Mouse (Mus musculus): Measurements from ENCODE around the gene Fbxw10. TPM values are rescaled to one million over a fixed set of nuclear protein-coding genes. Genes with fewer than 3 reads are reported as not detected.

Gene Fbxw10
- polyA plus RNA-seq, 1 experiment = not detected

GRCm38 (mm10) chr11:62827911-62828310 is 19.0 kb upstream of the Fbxw10 start:
- H3K4me3 ChIP-seq = no peak overlapping the region
- H3K79me2 ChIP-seq (ENCODE audit: control insufficient read depth, insufficient read depth) = peaks cover 73% of the 10 kb centered on the region
- no peak overlapping the region for H3K4me2 ChIP-seq (ENCODE audit: low read depth)
- H3K36me3 ChIP-seq (ENCODE audit: control insufficient read depth, insufficient read depth) = peaks cover 47% of the 10 kb centered on the region
- no peak for TF ChIP-seq E2F4 (IDR thresholded peaks at IDR 0.05; ENCODE audit: insufficient read depth)
- TF ChIP-seq MYOG (IDR thresholded peaks at IDR 0.05; ENCODE audit: control insufficient read depth in 1 of 3, insufficient read depth in 1 of 3, insufficient read length in 2 of 3, low read depth in 2 of 3) = no peak
- no peak for TF ChIP-seq POLR2AphosphoS2 (IDR thresholded peaks at IDR 0.05; ENCODE audit: insufficient read length, low read depth)
- TF ChIP-seq SRF (IDR thresholded peaks at IDR 0.05; ENCODE audit: control insufficient read depth, insufficient read length, low read depth) = no peak
- TF ChIP-seq CEBPB (IDR thresholded peaks at IDR 0.05; ENCODE audit: insufficient read depth, poor library complexity, severe bottlenecking) = no peak
- no peak for TF ChIP-seq REST (IDR thresholded peaks at IDR 0.05; ENCODE audit: insufficient read depth, insufficient read length)
- no peak for TF ChIP-seq TCF3 (IDR thresholded peaks at IDR 0.05; ENCODE audit: insufficient read length, low read depth)
- TF ChIP-seq MYOD1 (IDR thresholded peaks at IDR 0.05; ENCODE audit: control insufficient read depth in 1 of 3, insufficient read length in 2 of 3, low read depth in 2 of 3) = no peak
- no peak for TF ChIP-seq TCF12 (IDR thresholded peaks at IDR 0.05; ENCODE audit: insufficient read depth, poor library complexity, severe bottlenecking)
- no peak overlapping the region for H3ac ChIP-seq (ENCODE audit: control insufficient read depth, insufficient read length)
- no peaks in the 10 kb centered on the region for H3K27me3 ChIP-seq (ENCODE audit: control insufficient read depth, insufficient read depth, insufficient read length)

GRCm38 (mm10) chr11:62830387-62830786 is 16.5 kb upstream of the Fbxw10 start:
- H3K4me2 ChIP-seq (ENCODE audit: low read depth) = no peak overlapping the region
- no peaks in the 10 kb centered on the region for H3K27me3 ChIP-seq (ENCODE audit: control insufficient read depth, insufficient read depth, insufficient read length)
- no peak overlapping the region for H3ac ChIP-seq (ENCODE audit: control insufficient read depth, insufficient read length)
- H3K79me2 ChIP-seq (ENCODE audit: control insufficient read depth, insufficient read depth) = peaks cover 48% of the 10 kb centered on the region
- peaks cover 58% of the 10 kb centered on the region for H3K36me3 ChIP-seq (ENCODE audit: control insufficient read depth, insufficient read depth)
- H3K4me3 ChIP-seq = no peak overlapping the region
- TF ChIP-seq POLR2A (IDR thresholded peaks at IDR 0.05; ENCODE audit: insufficient read length, low read depth) = no peak
- TF ChIP-seq REST (IDR thresholded peaks at IDR 0.05; ENCODE audit: insufficient read depth, insufficient read length) = no peak
- TF ChIP-seq POLR2AphosphoS2 (IDR thresholded peaks at IDR 0.05; ENCODE audit: insufficient read length, low read depth) = no peak
- TF ChIP-seq SRF (IDR thresholded peaks at IDR 0.05; ENCODE audit: control insufficient read depth, insufficient read length, low read depth) = no peak
- no peak for TF ChIP-seq E2F4 (IDR thresholded peaks at IDR 0.05; ENCODE audit: insufficient read depth)
- TF ChIP-seq MYOG (IDR thresholded peaks at IDR 0.05; ENCODE audit: control insufficient read depth in 1 of 3, insufficient read depth in 1 of 3, insufficient read length in 2 of 3, low read depth in 2 of 3) = no peak
- TF ChIP-seq CEBPB (IDR thresholded peaks at IDR 0.05; ENCODE audit: insufficient read depth, poor library complexity, severe bottlenecking) = no peak
- no peak for TF ChIP-seq TCF12 (IDR thresholded peaks at IDR 0.05; ENCODE audit: insufficient read depth, poor library complexity, severe bottlenecking)
- TF ChIP-seq MYOD1 (IDR thresholded peaks at IDR 0.05; ENCODE audit: control insufficient read depth in 1 of 3, insufficient read length in 2 of 3, low read depth in 2 of 3) = no peak
- no peak for TF ChIP-seq TCF3 (IDR thresholded peaks at IDR 0.05; ENCODE audit: insufficient read length, low read depth)
- TF ChIP-seq USF1 (IDR thresholded peaks at IDR 0.05; ENCODE audit: low read depth) = no peak
- no peak for TF ChIP-seq MAX (IDR thresholded peaks at IDR 0.05; ENCODE audit: low read depth)

GRCm38 (mm10) chr11:62831906-62832305 is 15.0 kb upstream of the Fbxw10 start:
- Histone ChIP-seq H3K36me3 (ENCODE audit: control insufficient read depth, insufficient read depth) (peaks cover 72% of the 10 kb centered on the region), H3ac (ENCODE audit: control insufficient read depth, insufficient read length) (no peak overlapping the region), H3K4me2 (ENCODE audit: low read depth) (no peak overlapping the region), H3K27me3 (ENCODE audit: control insufficient read depth, insufficient read depth, insufficient read length) (no peaks in the 10 kb centered on the region), H3K79me2 (ENCODE audit: control insufficient read depth, insufficient read depth) (peaks cover 33% of the 10 kb centered on the region), H3K4me3 (no peak overlapping the region)
- no peak for TF ChIP-seq E2F4 (IDR thresholded peaks at IDR 0.05; ENCODE audit: insufficient read depth)
- TF ChIP-seq TCF12 (IDR thresholded peaks at IDR 0.05; ENCODE audit: insufficient read depth, poor library complexity, severe bottlenecking) = no peak

- no peak overlapping the region for H3K4me3 ChIP-seq
- TF ChIP-seq CEBPB (IDR thresholded peaks at IDR 0.05; ENCODE audit: insufficient read depth, poor library complexity, severe bottlenecking) (no peak), USF1 (IDR thresholded peaks at IDR 0.05; ENCODE audit: low read depth) (no peak), REST (IDR thresholded peaks at IDR 0.05; ENCODE audit: insufficient read depth, insufficient read length) (no peak), MAX (IDR thresholded peaks at IDR 0.05; ENCODE audit: low read depth) (no peak), POLR2AphosphoS2 (IDR thresholded peaks at IDR 0.05; ENCODE audit: insufficient read length, low read depth) (no peak), MYOD1 (IDR thresholded peaks at IDR 0.05; ENCODE audit: control insufficient read depth in 1 of 3, insufficient read length in 2 of 3, low read depth in 2 of 3) (no peak)
- H3K36me3 ChIP-seq (ENCODE audit: control insufficient read depth, insufficient read depth) = peaks cover 21% of the 10 kb centered on the region
- H3K27me3 ChIP-seq (ENCODE audit: control insufficient read depth, insufficient read depth, insufficient read length) = no peaks in the 10 kb centered on the region
- H3K4me2 ChIP-seq (ENCODE audit: low read depth) = no peak overlapping the region
- H3ac ChIP-seq (ENCODE audit: control insufficient read depth, insufficient read length) = no peak overlapping the region
- no peaks in the 10 kb centered on the region for H3K79me2 ChIP-seq (ENCODE audit: control insufficient read depth, insufficient read depth)
These were observed 2.3 kb upstream of the Fbxw10 start for GRCm38 (mm10) chr11:62844562-62844961.

- no peaks in the 10 kb centered on the region for H3K79me2 ChIP-seq (ENCODE audit: control insufficient read depth, insufficient read depth)
- no peak for TF ChIP-seq CEBPB (IDR thresholded peaks at IDR 0.05; ENCODE audit: insufficient read depth, poor library complexity, severe bottlenecking)
- TF ChIP-seq MYOG (IDR thresholded peaks at IDR 0.05; ENCODE audit: control insufficient read depth in 1 of 3, insufficient read depth in 1 of 3, insufficient read length in 2 of 3, low read depth in 2 of 3) = no peak
- TF ChIP-seq SRF (IDR thresholded peaks at IDR 0.05; ENCODE audit: control insufficient read depth, insufficient read length, low read depth) = no peak
- TF ChIP-seq USF1 (IDR thresholded peaks at IDR 0.05; ENCODE audit: low read depth) = no peak
- TF ChIP-seq POLR2A (IDR thresholded peaks at IDR 0.05; ENCODE audit: insufficient read length, low read depth) = no peak
- TF ChIP-seq MYOD1 (IDR thresholded peaks at IDR 0.05; ENCODE audit: control insufficient read depth in 1 of 3, insufficient read length in 2 of 3, low read depth in 2 of 3) = no peak
- TF ChIP-seq TCF3 (IDR thresholded peaks at IDR 0.05; ENCODE audit: insufficient read length, low read depth) = no peak
- TF ChIP-seq POLR2AphosphoS2 (IDR thresholded peaks at IDR 0.05; ENCODE audit: insufficient read length, low read depth) = no peak
- TF ChIP-seq REST (IDR thresholded peaks at IDR 0.05; ENCODE audit: insufficient read depth, insufficient read length) = no peak
- TF ChIP-seq MAX (IDR thresholded peaks at IDR 0.05; ENCODE audit: low read depth) = no peak
- TF ChIP-seq TCF12 (IDR thresholded peaks at IDR 0.05; ENCODE audit: insufficient read depth, poor library complexity, severe bottlenecking) = no peak
- TF ChIP-seq E2F4 (IDR thresholded peaks at IDR 0.05; ENCODE audit: insufficient read depth) = no peak
- H3K4me3 ChIP-seq = no peak overlapping the region
- no peaks in the 10 kb centered on the region for H3K27me3 ChIP-seq (ENCODE audit: control insufficient read depth, insufficient read depth, insufficient read length)
- peaks cover 13% of the 10 kb centered on the region for H3K36me3 ChIP-seq (ENCODE audit: control insufficient read depth, insufficient read depth)
- H3K4me2 ChIP-seq (ENCODE audit: low read depth) = no peak overlapping the region
- no peak overlapping the region for H3ac ChIP-seq (ENCODE audit: control insufficient read depth, insufficient read length)
These were observed 1.1 kb upstream of the Fbxw10 start for GRCm38 (mm10) chr11:62845730-62846129.

All from myocyte (in vitro differentiated cells).